Mouse (Mus musculus) hindbrain, embryonic 11.5 days (tissue): ENCODE measurements around the gene Tnpo2. TPM values are rescaled to one million over a fixed set of nuclear protein-coding genes. Genes with fewer than 3 reads are reported as not detected.

Experiments used
- ATAC-seq: fragments of 200-750 bp; cut with Nextera tagmentation; 2 replicates; pipeline ENCODE4 v1.8.0; 2017; ENCODE audit warnings: mild to moderate bottlenecking, moderate TSS enrichment, moderate library complexity; ENCODE audit not compliant: low FRiP score
- DNase-seq: peaks from one replicate; pipeline ENCODE4 v3.0.0-alpha.2; 2015; ENCODE audit warnings: low spot score
- H3K27ac ChIP-seq: fragments of 300-500 bp; sonication (generic); 2 replicates; pipeline ENCODE4 v1.5.1; 2014; ENCODE audit warnings: mild to moderate bottlenecking, low read depth, low read length
- H3K27me3 ChIP-seq: fragments of 300-500 bp; sonication (generic); 2 replicates; pipeline ENCODE4 v1.6.1; 2014; ENCODE audit warnings: mild to moderate bottlenecking, low read length, moderate library complexity, mixed read lengths; ENCODE audit not compliant: control insufficient read depth, insufficient read depth
- H3K36me3 ChIP-seq: fragments of 300-500 bp; sonication (generic); 2 replicates; pipeline ENCODE4 v1.6.1; 2014; ENCODE audit warnings: mild to moderate bottlenecking, low read length, moderate library complexity, mixed read lengths; ENCODE audit not compliant: control insufficient read depth, insufficient read depth
- H3K4me1 ChIP-seq: fragments of 300-500 bp; sonication (generic); replicated peaks from 2 replicates; pipeline ENCODE4 v1.6.1; 2014; ENCODE audit warnings: low read length, mixed read lengths; ENCODE audit not compliant: control insufficient read depth, insufficient read depth
- H3K4me2 ChIP-seq: fragments of 300-500 bp; sonication (generic); replicated peaks from 2 replicates; pipeline ENCODE4 v1.6.1; 2014; ENCODE audit warnings: mild to moderate bottlenecking, low read depth, low read length
- H3K4me3 ChIP-seq: fragments of 300-500 bp; sonication (generic); 2 replicates; pipeline ENCODE4 v1.5.1; 2014; ENCODE audit warnings: low read depth, low read length
- H3K9ac ChIP-seq: fragments of 300-500 bp; sonication (generic); 2 replicates; pipeline ENCODE4 v1.6.1; 2014; ENCODE audit warnings: low read depth, low read length
- H3K9me3 ChIP-seq: fragments of 300-500 bp; sonication (generic); 2 replicates; pipeline ENCODE4 v1.6.1; 2016; ENCODE audit warnings: low read length; ENCODE audit not compliant: control insufficient read depth
- WGBS: fragments of 180-500 bp; shearing (Covaris S2); extraction: QIAGEN DNeasy Blood & Tissue Kit; methylation state at CpG from one replicate; pipeline ENCODE4 v1.1.7; 2014; 5-methylcytosine and 5-hydroxymethylcytosine counted together
- polyA plus RNA-seq: library from polyadenylated mRNA; unstranded; fragments of >200 nt; fragmentation: Nextera tagmentation; extraction: Ambion mirVana; gene quantifications from 2 replicates; pipeline ENCODE4 v1.2.1, GENCODE M21; 2014

The Tnpo2 gene
- polyA plus RNA-seq, 1 experiment from 2014 or later: 24.6 TPM

DNA sequence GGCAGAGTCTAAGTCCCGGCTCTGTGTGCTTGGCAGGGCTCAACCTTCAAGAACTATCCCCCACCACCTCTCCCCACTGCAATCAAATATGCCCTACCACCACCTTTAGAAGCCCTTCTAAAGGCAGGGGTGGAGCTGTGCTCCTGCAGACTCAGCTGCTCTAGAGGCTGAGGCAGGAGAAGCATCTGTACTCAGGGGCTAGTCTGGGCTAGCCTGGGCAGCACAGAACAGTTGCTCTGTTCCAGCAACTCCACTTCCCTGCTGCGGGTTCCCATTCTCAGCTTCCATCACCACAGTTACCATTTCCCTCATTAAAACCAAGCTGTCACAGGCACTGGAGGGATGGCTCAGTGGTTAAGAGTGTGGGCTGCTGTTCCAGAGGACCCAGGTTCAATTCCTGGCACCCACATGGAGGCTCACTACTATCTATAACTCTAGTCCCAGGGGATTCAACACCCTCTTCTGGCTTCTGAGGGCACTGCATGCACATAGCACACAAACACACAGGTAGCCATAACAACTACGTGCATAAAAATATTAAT lies 15.1 kb upstream of the Tnpo2 start:
- DNase-seq (no peak), ATAC-seq (no peak)
- no peak overlapping the region for H3K9ac ChIP-seq
- H3K36me3 ChIP-seq: peaks cover 13% of the 10 kb centered on the region; the same call in 1 of the 2 replicates
- H3K4me3 ChIP-seq: no peak overlapping the region
- no peaks in the 10 kb centered on the region for H3K27me3 ChIP-seq
- H3K9me3 ChIP-seq: no peaks in the 10 kb centered on the region
- no peak overlapping the region for H3K4me2 ChIP-seq
- WGBS: 95% methylated on average over 3 of the region's 3 CpGs
- peaks cover 4% of the 10 kb centered on the region; the same call in 1 of the 2 replicates for H3K4me1 ChIP-seq
- no peak overlapping the region for H3K27ac ChIP-seq

DNA sequence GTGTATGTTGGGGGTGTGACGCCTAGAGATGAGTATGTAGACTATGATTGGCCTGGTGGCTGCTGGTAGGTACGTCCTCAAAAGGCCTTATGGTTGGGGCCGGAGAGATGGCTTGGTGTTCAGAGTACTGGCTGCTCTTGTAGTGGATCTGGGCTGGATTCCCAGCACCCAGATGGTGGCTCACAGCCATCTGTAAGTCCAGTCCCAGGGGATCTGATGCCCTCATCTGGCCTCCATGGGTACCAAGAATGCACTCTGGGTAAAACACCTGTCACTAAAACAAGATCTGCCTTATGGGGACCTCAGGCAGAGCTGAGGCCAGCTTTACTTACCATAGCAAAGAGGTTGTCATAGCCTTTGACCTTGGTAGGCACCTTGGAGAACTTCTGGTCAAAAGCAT lies 12.9 kb upstream of the Tnpo2 start:
- WGBS: 93% methylated on average over 3 of the region's 3 CpGs

DNA sequence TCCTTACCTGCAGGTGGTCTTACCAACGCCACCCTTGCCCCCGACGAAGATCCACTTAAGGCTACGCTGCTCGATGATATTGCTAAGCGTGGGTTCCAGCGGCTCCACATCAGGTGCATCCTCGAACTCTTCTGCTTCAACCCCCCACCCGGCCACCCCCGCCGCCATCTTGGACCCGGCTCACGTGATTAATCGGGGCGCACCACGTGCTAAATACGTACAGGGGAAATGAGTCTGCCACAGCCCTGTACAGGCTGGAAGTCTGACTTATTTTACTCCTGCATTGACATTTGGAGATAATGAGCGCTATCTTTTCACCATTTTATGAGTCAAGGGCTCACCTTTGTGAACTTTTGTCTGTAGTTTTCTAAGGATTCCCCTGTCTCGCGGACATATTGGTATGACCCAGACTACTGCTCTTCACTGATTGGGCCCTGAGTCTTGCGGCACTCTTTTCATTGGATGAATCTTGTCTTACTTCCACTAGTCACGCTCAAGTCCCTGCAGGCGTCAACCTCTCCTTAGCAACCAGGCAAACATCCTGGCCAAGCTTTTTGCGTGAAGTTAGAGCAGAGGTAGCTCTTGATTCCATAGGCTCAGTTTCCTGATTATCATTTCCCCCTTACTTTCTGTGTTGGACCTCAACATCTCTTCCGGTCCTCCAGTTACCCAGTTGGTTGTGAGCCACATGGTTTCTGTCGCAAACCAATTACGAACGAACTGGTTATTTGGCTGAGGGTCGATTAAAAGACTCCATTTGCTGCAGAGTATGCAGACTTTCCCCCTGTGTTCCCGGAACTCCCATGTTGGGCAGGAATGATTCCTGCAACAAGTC lies 11.4 kb upstream of the Tnpo2 start, which contains the start of gene Asna1:
Gene Asna1, minus strand, starts transcription at position 184 of the 835 bp plus-strand sequence.
- 7% methylated on average over 30 of the region's 30 CpGs for WGBS
- peaks cover 13% of the 10 kb centered on the region; the same call in 1 of the 2 replicates for H3K36me3 ChIP-seq
- peak; percentile 90 for DNase-seq
- peak; percentile 86 for ATAC-seq
- peak within 1 kb of the TSS; percentile 95 for H3K4me3 ChIP-seq
- H3K9ac ChIP-seq: peak within 1 kb of the TSS; percentile 83
- peak within 1 kb of the TSS; percentile 94 for H3K4me2 ChIP-seq
- H3K4me1 ChIP-seq: peaks cover 10% of the 10 kb centered on the region
- H3K27me3 ChIP-seq: no peaks in the 10 kb centered on the region
- H3K27ac ChIP-seq: peak within 1 kb of the TSS; percentile 33
- H3K9me3 ChIP-seq: no peaks in the 10 kb centered on the region

More for the DNA sequence above, 12.9 kb upstream of the Tnpo2 start:
- peak overlapping the region; percentile 95; the same call in 1 of the 2 replicates for H3K4me3 ChIP-seq
- peaks cover 8% of the 10 kb centered on the region for H3K4me1 ChIP-seq
- ATAC-seq (no peak), DNase-seq (no peak)
- no peak overlapping the region for H3K9ac ChIP-seq
- H3K9me3 ChIP-seq: no peaks in the 10 kb centered on the region
- no peaks in the 10 kb centered on the region for H3K27me3 ChIP-seq
- H3K27ac ChIP-seq: no peak overlapping the region
- peak overlapping the region; percentile 94; the same call in 1 of the 2 replicates for H3K4me2 ChIP-seq
- H3K36me3 ChIP-seq: peaks cover 10% of the 10 kb centered on the region; the same call in 1 of the 2 replicates

DNA sequence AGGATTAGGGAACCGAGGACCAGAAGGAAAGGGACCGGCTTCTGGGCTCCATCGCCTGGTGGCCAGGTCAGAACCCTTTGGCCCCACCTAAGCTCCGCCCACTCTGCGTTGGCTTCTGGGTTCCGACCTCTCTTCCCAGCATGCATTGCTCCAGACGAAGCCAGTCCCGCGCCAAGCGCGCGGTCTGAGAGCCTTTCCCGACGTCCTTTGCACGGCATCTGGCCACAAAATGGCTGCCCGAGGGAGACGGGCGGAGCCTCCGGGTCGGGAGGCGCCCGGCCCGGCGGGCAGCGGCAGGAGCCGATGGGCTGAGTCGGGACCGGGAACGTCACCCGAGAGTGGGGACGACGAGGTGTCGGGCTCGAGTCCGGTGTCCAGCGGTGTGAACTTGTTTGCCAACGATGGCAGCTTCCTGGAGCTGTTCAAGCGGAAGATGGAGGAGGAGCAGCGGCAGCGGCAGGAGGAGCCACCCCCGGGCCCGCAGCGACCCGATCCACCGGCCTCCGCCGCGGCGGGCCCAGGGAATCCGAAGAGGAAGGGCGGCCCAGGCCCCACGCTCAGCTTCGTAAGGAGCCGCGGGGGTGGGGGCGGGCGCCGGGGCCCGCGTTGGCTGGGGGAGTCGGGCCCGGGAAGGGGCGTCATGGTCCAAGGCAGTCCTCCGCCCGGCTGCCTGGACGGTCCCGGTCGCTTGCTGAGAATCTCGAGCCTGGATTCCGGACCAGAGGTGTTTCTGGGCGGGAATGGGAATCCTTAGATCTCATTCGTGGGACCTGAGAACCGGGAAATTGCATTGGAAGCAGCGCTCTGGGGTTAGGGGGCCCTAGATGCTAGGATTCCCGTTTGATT lies 9.8 kb upstream of the Tnpo2 start, which contains the start of gene Trir:
Gene Trir, plus strand, starts transcription at position 154 of the 846 bp plus-strand sequence.
- peak within 1 kb of the TSS; percentile 100 for H3K9ac ChIP-seq
- WGBS: 0% methylated on average over 68 of the region's 75 CpGs
- H3K4me3 ChIP-seq: peak within 1 kb of the TSS; percentile 100
- H3K27ac ChIP-seq: peak within 1 kb of the TSS; percentile 75
- ATAC-seq (peak; percentile 82), DNase-seq (peak; percentile 98)
- peak within 1 kb of the TSS; percentile 94 for H3K4me2 ChIP-seq
- H3K4me1 ChIP-seq: peaks cover 10% of the 10 kb centered on the region
- H3K9me3 ChIP-seq: no peaks in the 10 kb centered on the region
- no peaks in the 10 kb centered on the region for H3K27me3 ChIP-seq
- peaks cover 10% of the 10 kb centered on the region; the same call in 1 of the 2 replicates for H3K36me3 ChIP-seq

DNA sequence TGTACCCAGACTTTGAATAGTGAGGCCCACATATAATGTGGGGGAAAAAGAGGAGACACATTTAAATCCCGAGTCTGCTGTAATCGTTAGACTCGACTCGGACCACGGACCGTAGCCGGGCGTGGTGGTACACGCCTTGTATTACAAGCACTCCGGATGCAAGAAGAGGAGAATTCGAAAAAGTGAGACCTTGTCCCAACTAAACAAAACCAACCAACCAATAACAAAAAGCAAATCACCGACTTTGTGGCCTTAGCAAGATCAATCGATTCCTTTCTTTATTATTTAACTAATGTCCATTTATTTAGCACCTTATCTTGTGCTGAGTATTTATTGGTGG lies 9.2 kb upstream of the Tnpo2 start:
- Histone ChIP-seq H3K4me3 (peak overlapping the region; percentile 100), H3K27ac (peak overlapping the region; percentile 75; the same call in 1 of the 2 replicates), H3K4me2 (peak overlapping the region; percentile 60), H3K9ac (peak overlapping the region; percentile 100), H3K9me3 (no peaks in the 10 kb centered on the region), H3K4me1 (peaks cover 10% of the 10 kb centered on the region), H3K27me3 (no peaks in the 10 kb centered on the region), H3K36me3 (peaks cover 8% of the 10 kb centered on the region; the same call in 1 of the 2 replicates)
- DNase-seq (peak; percentile 35), ATAC-seq (no peak)
- WGBS: 2% methylated on average over 13 of the region's 13 CpGs

DNA sequence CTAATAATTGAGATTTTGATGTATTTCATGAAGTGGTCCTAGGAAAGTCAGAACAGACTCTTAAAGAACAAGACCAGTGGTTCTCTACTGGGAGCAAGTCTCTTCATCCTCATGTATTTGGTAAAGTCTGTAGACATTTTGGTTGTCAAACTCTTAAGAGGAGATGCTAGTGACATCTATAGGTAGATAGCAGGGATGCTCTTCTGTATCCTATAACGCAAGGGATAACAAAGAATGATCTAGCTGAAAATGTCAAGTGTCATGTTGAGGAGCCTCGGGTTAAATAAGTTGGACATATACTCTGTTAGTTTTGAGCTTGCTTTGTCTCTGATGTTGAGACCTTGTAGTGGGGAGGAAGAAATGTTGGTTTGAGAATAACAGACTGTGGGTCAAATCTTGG lies 8.8 kb upstream of the Tnpo2 start:
- no peak for DNase-seq
- peaks cover 8% of the 10 kb centered on the region; the same call in 1 of the 2 replicates for H3K36me3 ChIP-seq
- no peaks in the 10 kb centered on the region for H3K9me3 ChIP-seq
- peak overlapping the region; percentile 100 for H3K4me3 ChIP-seq
- WGBS: 27% methylated on average over 2 of the region's 2 CpGs
- peaks cover 10% of the 10 kb centered on the region for H3K4me1 ChIP-seq
- peak overlapping the region; percentile 100 for H3K9ac ChIP-seq
- H3K4me2 ChIP-seq: peak overlapping the region; percentile 60
- no peaks in the 10 kb centered on the region for H3K27me3 ChIP-seq
- no peak for ATAC-seq
- no peak overlapping the region for H3K27ac ChIP-seq

DNA sequence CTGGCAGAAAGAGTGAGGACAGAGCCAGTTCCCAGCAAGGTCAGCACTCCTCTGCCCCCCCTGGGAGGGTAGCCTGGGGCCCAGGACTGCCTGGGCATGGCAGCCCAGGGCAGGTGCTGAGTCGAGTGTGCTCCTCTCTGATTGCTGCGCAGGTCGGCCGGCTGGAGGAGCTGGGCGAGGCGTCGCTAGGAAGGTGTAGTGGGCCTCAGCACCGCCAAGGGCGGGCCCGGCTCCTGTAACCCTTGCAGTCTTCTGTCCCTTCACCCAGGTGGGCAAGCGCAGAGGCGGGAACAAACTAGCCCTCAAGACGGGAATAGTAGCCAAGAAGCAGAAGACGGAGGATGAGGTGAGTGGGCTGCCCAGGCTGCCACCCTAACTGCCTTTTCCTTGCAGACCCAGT lies 7.4 kb upstream of the Tnpo2 start:
- no peak overlapping the region for H3K9ac ChIP-seq
- no peaks in the 10 kb centered on the region for H3K27me3 ChIP-seq
- H3K4me1 ChIP-seq: peaks cover 10% of the 10 kb centered on the region
- DNase-seq (no peak), ATAC-seq (no peak)
- H3K4me2 ChIP-seq: peak overlapping the region; percentile 60; the same call in 1 of the 2 replicates
- H3K36me3 ChIP-seq: 0 out of 2 replicates have a peak, but pooled peaks cover 5% of the 10 kb centered on the region
- no peaks in the 10 kb centered on the region for H3K9me3 ChIP-seq
- WGBS: 90% methylated on average over 14 of the region's 14 CpGs
- H3K4me3 ChIP-seq: no peak overlapping the region
- H3K27ac ChIP-seq: no peak overlapping the region

DNA sequence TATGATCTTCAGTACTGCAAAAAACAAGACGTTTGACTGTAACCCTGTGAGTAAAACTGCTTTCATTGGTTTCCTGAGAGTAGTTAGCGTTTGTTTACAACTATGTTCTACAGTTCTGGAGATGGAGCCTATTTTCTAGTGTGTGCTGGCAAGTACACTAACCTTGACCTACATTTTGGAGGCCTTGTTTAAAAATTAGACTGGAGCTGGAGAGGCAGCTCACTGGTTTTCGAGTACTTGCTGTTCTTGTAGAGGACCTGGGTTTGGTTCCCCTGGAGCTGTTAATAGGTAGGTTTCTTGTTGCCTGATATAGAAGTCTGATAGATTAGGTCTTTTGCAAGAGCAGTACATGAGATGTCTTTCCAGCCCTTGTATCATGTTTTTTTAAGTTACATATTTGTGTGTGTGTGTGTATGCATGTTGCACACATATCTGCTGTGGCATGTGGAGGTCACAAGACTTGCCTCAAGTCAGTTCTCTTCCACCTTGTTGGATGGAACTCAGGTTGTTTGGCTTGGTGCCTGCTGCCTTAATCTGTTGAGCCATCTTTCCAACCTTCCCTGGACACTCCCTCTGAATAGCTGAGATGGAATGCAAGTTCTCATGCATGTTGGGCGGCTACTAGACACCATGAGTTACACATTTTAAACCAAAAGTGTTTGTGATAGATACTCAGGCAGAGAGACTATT lies 3.9 kb upstream of the Tnpo2 start:
- ATAC-seq (no peak), DNase-seq (no peak)
- Histone ChIP-seq H3K27me3 (no peaks in the 10 kb centered on the region), H3K4me2 (no peak overlapping the region), H3K9ac (no peak overlapping the region), H3K27ac (no peak overlapping the region), H3K4me1 (peaks cover 12% of the 10 kb centered on the region), H3K36me3 (0 out of 2 replicates have a peak, but pooled peaks cover 5% of the 10 kb centered on the region), H3K4me3 (no peak overlapping the region), H3K9me3 (no peaks in the 10 kb centered on the region)
- WGBS: 87% methylated on average over 4 of the region's 4 CpGs
